Mouse (Mus musculus): Measurements from ENCODE around the gene Ift122.

DNA sequence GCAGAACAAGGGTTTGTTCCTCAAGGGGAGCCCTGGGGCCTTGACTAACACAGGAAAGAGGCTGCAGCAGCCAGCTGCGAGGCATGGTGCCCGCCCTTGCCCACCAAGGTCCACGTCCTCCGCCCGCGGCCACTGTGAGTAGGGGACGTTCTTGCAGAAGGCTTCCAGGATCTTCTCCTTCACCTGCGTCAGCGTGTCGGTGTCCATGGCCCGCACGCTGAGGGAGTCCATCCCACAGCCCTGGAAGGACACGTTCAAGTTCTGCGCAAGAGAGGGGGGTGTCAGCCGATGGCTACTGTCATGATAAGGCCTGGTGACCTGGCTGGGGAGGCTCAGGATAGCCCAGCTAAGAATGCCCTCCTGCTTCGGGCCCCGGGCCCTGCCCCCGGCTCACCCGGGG, 107.1 kb downstream of the Ift122 start:
- TF ChIP-seq CTCF (IDR thresholded peaks at IDR 0.05; ENCODE audit: extremely low read depth, insufficient read length, insufficient replicate concordance, low read depth, low read length): no peak
- TF ChIP-seq POLR2A (IDR thresholded peaks at IDR 0.05; ENCODE audit: low read depth, low read length): no peak

Data from small intestine, adult 2 months (tissue).